Mouse (Mus musculus) intestine, embryonic 16.5 days (tissue): Measurements from ENCODE around the gene Akap13. TPM values are rescaled to one million over a fixed set of nuclear protein-coding genes. Genes with fewer than 3 reads are reported as not detected.

Source experiments
- ATAC-seq: fragments of 200-750 bp; cut with Nextera tagmentation; 2 replicates; pipeline ENCODE4 v1.8.0; 2017; ENCODE audit warnings: moderate TSS enrichment, moderate library complexity
- H3K27ac ChIP-seq: fragments of 300-500 bp; sonication (generic); 2 replicates; pipeline ENCODE4 v1.5.1; 2014; ENCODE audit warnings: mild to moderate bottlenecking, low read length
- H3K27me3 ChIP-seq: fragments of 300-500 bp; sonication (generic); replicated peaks from 2 replicates; pipeline ENCODE4 v1.6.1; 2014; ENCODE audit warnings: low read length, control low read depth, mixed read lengths; ENCODE audit not compliant: control insufficient read depth, insufficient read depth
- H3K36me3 ChIP-seq: fragments of 300-500 bp; sonication (generic); 2 replicates; pipeline ENCODE4 v1.6.1; 2014; ENCODE audit warnings: low read length, control low read depth; ENCODE audit not compliant: control insufficient read depth, insufficient read depth
- H3K4me1 ChIP-seq: fragments of 300-500 bp; sonication (generic); 2 replicates; pipeline ENCODE4 v1.6.1; 2014; ENCODE audit warnings: low read length, control low read depth, mixed read lengths; ENCODE audit not compliant: control insufficient read depth, insufficient read depth
- H3K4me2 ChIP-seq: fragments of 300-500 bp; sonication (generic); 2 replicates; pipeline ENCODE4 v1.6.1; 2014; ENCODE audit warnings: low read depth, low read length, control low read depth
- H3K4me3 ChIP-seq: fragments of 300-500 bp; sonication (generic); 2 replicates; pipeline ENCODE4 v1.5.1; 2014; ENCODE audit warnings: mild to moderate bottlenecking, low read length
- H3K9ac ChIP-seq: fragments of 300-500 bp; sonication (generic); 2 replicates; pipeline ENCODE4 v1.6.1; 2014; ENCODE audit warnings: low read depth, low read length
- H3K9me3 ChIP-seq: fragments of 300-500 bp; sonication (generic); 2 replicates; pipeline ENCODE4 v1.6.1; 2016; ENCODE audit warnings: low read length, control low read depth; ENCODE audit not compliant: control insufficient read depth
- WGBS: fragments of 180-500 bp; shearing (Covaris S2); extraction: QIAGEN DNeasy Blood & Tissue Kit; methylation state at CpG from one replicate; pipeline ENCODE4 v1.1.7; 2014; 5-methylcytosine and 5-hydroxymethylcytosine counted together
- microRNA-seq: library from miRNA; unstranded; fragments of <30 nt; microRNA quantifications from one replicate; pipeline ENCODE4, GENCODE M21; 2016
- polyA plus RNA-seq: library from polyadenylated mRNA; unstranded; fragments of >200 nt; fragmentation: Nextera tagmentation; extraction: Ambion mirVana; gene quantifications from 2 replicates; pipeline ENCODE4 v1.2.1, GENCODE M21; 2015

Gene Akap13
- polyA plus RNA-seq, 1 experiment from 2014 or later: 24.9 TPM

DNA sequence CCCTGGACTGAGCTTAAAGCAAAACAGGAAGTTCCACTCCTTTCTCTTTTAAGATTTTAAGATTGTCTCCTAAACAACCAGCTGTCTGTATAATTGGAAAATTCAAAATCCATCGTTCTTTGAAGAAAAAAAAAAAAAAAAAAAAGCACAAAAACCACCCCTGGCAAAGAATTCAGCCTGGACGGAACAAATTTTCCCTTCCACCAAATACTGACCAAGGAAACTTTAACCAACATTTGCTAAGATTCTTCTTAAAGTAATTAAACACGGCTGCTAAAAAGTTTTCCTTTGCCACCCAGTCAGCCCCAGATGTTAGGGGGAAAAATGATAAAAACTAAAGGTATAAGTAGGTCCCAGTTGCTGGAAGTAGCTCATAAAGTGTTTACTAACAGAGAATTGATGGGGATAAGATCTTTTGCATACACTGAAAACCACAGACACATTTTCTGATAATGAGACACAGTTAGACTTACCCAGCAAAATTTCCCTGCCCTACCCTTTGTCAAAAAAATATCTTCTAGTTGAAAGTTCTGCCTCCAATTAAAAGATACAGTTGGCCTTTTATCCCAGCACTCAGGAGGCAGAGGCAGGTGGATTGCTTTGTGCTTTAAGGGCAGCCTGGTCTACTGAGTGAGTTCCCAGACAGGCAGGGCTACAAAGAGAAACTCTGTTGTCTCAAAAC lies 338.5 kb downstream of the Akap13 start:
- Histone ChIP-seq H3K9me3 (no peaks in the 10 kb centered on the region), H3K27me3 (no peaks in the 10 kb centered on the region), H3K9ac (no peak overlapping the region), H3K27ac (no peak overlapping the region), H3K36me3 (no peaks in the 10 kb centered on the region), H3K4me1 (peaks cover 11% of the 10 kb centered on the region), H3K4me3 (no peak overlapping the region), H3K4me2 (no peak overlapping the region)
- no peak for ATAC-seq
- 44% methylated on average over 3 of the region's 3 CpGs for WGBS

DNA sequence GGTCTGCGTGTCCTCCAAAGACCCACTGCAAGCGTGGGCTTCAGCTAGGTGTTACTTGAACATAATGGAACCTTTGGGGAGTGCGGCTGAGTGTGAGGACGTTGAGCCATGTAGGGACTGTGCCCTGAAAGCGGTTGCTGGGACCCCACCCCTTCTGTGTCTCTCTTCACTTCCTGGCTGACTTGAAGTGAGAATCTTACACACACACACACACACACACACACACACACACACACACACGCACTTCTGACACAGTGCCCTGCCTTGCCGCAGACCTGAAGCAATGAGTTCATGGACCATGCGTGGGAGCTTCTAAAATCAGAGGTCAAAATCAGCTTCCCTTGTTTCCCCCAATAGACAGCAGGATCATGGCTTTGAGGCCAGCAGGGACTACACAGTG lies 339.8 kb downstream of the Akap13 start:
- Histone ChIP-seq H3K4me1 (peaks cover 11% of the 10 kb centered on the region), H3K9me3 (no peaks in the 10 kb centered on the region), H3K27me3 (no peaks in the 10 kb centered on the region), H3K27ac (no peak overlapping the region), H3K36me3 (no peaks in the 10 kb centered on the region), H3K4me2 (no peak overlapping the region), H3K9ac (no peak overlapping the region), H3K4me3 (no peak overlapping the region)
- 0 out of 2 replicates have a peak, but pooled peaks have one; percentile 19 for ATAC-seq
- 80% methylated on average over 8 of the region's 8 CpGs for WGBS

DNA sequence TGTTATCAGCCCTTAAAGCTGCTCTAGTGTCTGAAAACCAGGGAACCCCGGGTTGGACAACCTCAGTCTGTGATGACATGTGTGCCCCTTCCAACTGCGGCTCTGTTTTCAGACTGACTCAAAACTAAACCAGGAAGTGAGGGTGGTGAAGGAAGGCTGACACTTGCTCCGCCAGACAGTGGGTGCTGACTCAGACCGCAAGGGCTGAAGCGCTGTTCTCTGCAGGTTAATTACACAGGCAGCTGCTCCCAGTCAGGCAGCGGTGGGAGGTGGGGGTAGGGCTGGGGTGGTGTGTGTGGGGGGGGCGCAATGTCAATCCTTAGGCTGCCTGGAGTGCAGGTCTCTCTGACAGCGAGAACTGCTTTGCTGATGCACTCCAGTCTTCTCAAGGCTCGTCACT lies 341.1 kb downstream of the Akap13 start:
- H3K27me3 ChIP-seq: no peaks in the 10 kb centered on the region
- WGBS: 15% methylated on average over 9 of the region's 9 CpGs
- no peak overlapping the region for H3K4me3 ChIP-seq
- no peaks in the 10 kb centered on the region for H3K36me3 ChIP-seq
- no peak overlapping the region for H3K9ac ChIP-seq
- peaks cover 4% of the 10 kb centered on the region; the same call in 1 of the 2 replicates for H3K4me1 ChIP-seq
- peak; percentile 67 for ATAC-seq
- no peak overlapping the region for H3K27ac ChIP-seq
- H3K9me3 ChIP-seq: no peaks in the 10 kb centered on the region
- no peak overlapping the region for H3K4me2 ChIP-seq

DNA sequence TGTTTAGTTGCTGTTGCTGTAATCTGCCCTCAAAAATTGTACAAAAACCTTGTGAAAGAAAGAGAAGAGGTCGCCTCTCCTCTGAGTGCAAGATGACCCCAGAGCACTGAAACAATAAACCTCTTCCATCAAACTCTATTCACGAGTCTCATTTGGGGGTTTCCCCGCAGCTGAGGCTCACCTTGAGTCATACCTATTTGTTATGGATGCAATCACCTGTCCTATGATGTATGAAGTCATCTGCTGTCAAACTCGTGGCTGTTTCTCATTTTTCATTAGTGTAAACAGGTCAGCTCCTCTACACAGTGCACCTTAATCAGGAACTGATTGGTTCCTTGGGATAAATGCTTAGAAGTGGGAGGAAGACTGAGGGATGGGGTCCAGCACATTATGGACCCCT lies 345.2 kb downstream of the Akap13 start:
- Histone ChIP-seq H3K27ac (no peak overlapping the region), H3K9ac (no peak overlapping the region), H3K4me2 (no peak overlapping the region), H3K9me3 (no peaks in the 10 kb centered on the region), H3K27me3 (no peaks in the 10 kb centered on the region), H3K4me3 (no peak overlapping the region), H3K36me3 (no peaks in the 10 kb centered on the region), H3K4me1 (no peaks in the 10 kb centered on the region)
- no peak for ATAC-seq
- WGBS: 64% methylated on average over 4 of the region's 4 CpGs

DNA sequence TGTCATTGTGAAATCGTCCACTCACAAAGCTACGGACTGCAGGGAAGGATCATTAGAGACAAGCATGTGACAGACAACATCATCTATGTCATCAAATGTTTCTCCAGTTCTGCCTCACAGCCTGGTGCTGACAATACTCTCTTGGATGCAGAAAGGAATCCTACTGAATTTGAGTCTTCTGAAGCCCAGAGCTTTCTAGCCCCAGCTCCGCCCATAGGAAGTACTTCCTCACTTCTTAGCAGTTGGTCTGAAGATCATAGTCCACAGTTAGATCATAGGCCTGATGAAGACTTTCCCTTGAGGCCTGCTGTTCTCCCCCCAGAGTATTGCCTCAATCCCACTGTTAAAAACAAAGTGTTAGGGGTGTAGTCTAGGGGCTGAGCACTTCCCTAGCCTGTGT lies 345.7 kb downstream of the Akap13 start:
- no peaks in the 10 kb centered on the region for H3K36me3 ChIP-seq
- ATAC-seq: peak; percentile 41; the same call in 1 of the 2 replicates
- H3K4me2 ChIP-seq: no peak overlapping the region
- no peak overlapping the region for H3K9ac ChIP-seq
- H3K4me1 ChIP-seq: no peaks in the 10 kb centered on the region
- H3K27me3 ChIP-seq: no peaks in the 10 kb centered on the region
- WGBS: 87% methylated on average over 3 of the region's 3 CpGs
- no peak overlapping the region for H3K27ac ChIP-seq
- H3K9me3 ChIP-seq: no peaks in the 10 kb centered on the region
- no peak overlapping the region for H3K4me3 ChIP-seq

DNA sequence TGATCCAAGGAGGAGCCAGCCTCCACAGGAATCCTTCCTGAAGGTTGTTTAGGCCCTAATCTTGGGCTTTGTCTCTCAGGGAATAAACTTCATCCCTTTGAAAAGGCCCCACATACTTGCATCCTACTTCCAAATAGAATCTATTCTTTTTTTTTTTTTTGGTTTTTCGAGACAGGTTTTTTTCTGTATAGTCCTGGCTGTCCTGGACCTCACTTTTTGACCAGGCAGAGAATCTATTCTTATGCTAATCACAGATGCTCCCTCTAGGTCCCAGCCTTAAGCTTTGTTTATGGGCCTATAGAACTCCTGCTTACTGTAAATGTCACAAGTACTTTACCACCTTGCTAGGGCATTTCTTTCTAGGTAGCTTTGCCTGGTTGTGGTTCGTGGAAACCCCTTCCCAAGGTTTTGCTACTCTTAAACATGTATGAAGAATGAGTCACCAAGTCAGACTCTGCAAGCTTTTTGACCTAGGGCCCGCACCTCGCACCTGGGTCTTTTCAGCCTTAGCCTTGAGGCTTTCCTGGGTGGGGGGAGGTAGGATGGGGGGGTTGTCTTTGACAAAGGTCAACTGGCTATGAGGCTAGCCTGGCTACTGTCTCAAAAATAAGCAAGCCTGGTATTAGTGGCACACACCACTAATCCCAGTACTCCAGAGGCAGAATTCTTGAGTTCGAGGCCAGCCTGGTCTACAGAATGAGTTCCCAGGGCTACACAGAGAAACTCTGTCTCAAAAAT lies 346.5 kb downstream of the Akap13 start:
- H3K9ac ChIP-seq: no peak overlapping the region
- no peak overlapping the region for H3K4me3 ChIP-seq
- H3K27me3 ChIP-seq: no peaks in the 10 kb centered on the region
- H3K4me2 ChIP-seq: no peak overlapping the region
- no peak for ATAC-seq
- H3K36me3 ChIP-seq: no peaks in the 10 kb centered on the region
- H3K9me3 ChIP-seq: no peaks in the 10 kb centered on the region
- H3K4me1 ChIP-seq: peaks cover 4% of the 10 kb centered on the region
- H3K27ac ChIP-seq: no peak overlapping the region
- WGBS: 89% methylated on average over 5 of the region's 5 CpGs

DNA sequence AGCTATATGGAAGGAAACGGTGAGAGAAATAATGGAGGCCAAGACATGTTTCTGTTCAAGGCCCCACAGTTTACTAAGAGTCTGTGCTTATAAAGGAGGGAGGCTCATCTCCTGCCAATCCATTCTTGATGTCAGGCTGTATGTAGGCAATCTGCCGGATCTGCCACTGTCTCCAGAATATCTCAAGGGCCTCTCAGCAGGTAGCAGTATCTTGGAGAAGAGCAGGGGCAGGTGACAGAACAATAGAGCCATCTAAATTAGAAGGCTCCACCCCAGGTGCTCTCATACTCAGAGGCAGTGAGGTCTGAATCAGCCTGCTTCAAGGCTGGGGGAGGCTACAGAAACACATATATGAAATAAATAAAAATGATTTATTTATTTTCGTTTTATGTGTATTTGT lies 347.6 kb downstream of the Akap13 start:
- Histone ChIP-seq H3K27me3 (no peaks in the 10 kb centered on the region), H3K9ac (no peak overlapping the region), H3K4me1 (peaks cover 5% of the 10 kb centered on the region), H3K4me2 (no peak overlapping the region), H3K36me3 (no peaks in the 10 kb centered on the region), H3K9me3 (no peaks in the 10 kb centered on the region), H3K27ac (no peak overlapping the region), H3K4me3 (no peak overlapping the region)
- no peak for ATAC-seq
- WGBS: 82% methylated on average over 3 of the region's 3 CpGs

Small RNA genes within 50 kb of the gene (microRNA-seq; reads per million reads assigned to microRNA genes)
- gene Gm23251: not detected

Other genes with a start within 250 kb of the Akap13 start
- gene Sv2b, start 146.3 kb upstream of the Akap13 start, polyA plus RNA-seq: 0.61 and 0.76 TPM in 2 replicates